Mouse (Mus musculus) forebrain, embryonic 13.5 days (tissue): Measurements from ENCODE around the gene Fam184b. TPM values are rescaled to one million over a fixed set of nuclear protein-coding genes. Genes with fewer than 3 reads are reported as not detected.
"Not testable (repeated sequence)": the region's sequence is repeated elsewhere in the genome, so short reads cannot be mapped to it uniquely, and the experiment has no call there.

Source experiments
- ATAC-seq: fragments of 200-750 bp; cut with Nextera tagmentation; 2 replicates; pipeline ENCODE4 v1.8.0; 2017
- H3K27ac ChIP-seq: fragments of 300-500 bp; sonication (generic); 2 replicates; pipeline ENCODE4 v1.5.1; 2015; ENCODE audit warnings: inconsistent platforms, mild to moderate bottlenecking, moderate library complexity
- H3K27me3 ChIP-seq: fragments of 300-500 bp; sonication (generic); 2 replicates; pipeline ENCODE4 v1.6.1; 2015; ENCODE audit warnings: mild to moderate bottlenecking, inconsistent platforms
- H3K36me3 ChIP-seq: fragments of 300-500 bp; sonication (generic); 2 replicates; pipeline ENCODE4 v1.6.1; 2015; ENCODE audit warnings: mild to moderate bottlenecking, inconsistent platforms; ENCODE audit not compliant: poor library complexity, severe bottlenecking
- H3K4me1 ChIP-seq: fragments of 300-500 bp; sonication (generic); 2 replicates; pipeline ENCODE4 v1.6.1; 2015; ENCODE audit warnings: inconsistent platforms
- H3K4me2 ChIP-seq: fragments of 300-500 bp; sonication (generic); 2 replicates; pipeline ENCODE4 v1.6.1; 2015; ENCODE audit warnings: inconsistent platforms, mild to moderate bottlenecking, moderate library complexity
- H3K4me3 ChIP-seq: fragments of 300-500 bp; sonication (generic); 2 replicates; pipeline ENCODE4 v1.5.1; 2015; ENCODE audit warnings: mild to moderate bottlenecking, inconsistent platforms
- H3K9ac ChIP-seq: fragments of 300-500 bp; sonication (generic); 2 replicates; pipeline ENCODE4 v1.6.1; 2015; ENCODE audit warnings: mild to moderate bottlenecking, inconsistent platforms
- H3K9me3 ChIP-seq: fragments of 300-500 bp; sonication (generic); replicated peaks from 2 replicates; pipeline ENCODE4 v1.6.1; 2016; ENCODE audit warnings: inconsistent platforms
- WGBS: fragments of 180-500 bp; shearing (Covaris S2); methylation state at CpG from one replicate; pipeline ENCODE4 v1.1.7; 2015; 5-methylcytosine and 5-hydroxymethylcytosine counted together
- polyA plus RNA-seq: library from polyadenylated mRNA; unstranded; fragments of >200 nt; fragmentation: Nextera tagmentation; extraction: Ambion mirVana; gene quantifications from 2 replicates; pipeline ENCODE4 v1.2.1, GENCODE M21; 2015

Fam184b gene
- polyA plus RNA-seq, 1 experiment from 2014 or later, result 3.2 TPM

DNA sequence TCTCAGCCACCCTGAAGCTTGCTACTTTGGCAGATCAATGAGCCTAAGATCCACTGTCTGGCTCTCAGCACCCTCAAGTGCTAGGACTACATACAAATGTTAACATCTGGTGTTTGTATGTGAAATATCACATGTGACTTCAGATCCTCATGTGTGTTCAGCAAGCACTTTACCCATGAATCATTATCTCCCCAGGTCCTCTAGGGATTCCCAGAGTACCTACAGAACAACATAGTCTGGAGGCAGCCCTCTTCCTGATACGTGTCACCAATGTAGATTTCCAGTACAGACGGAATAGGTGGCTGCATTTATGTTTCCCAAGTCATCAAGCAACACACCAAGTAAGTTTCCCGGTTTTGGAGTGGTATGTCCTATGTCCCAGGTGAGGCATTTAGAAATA lies 29.4 kb upstream of the Fam184b start:
- ATAC-seq, result peak; percentile 5
- H3K27ac ChIP-seq, result peak overlapping the region; percentile 74
- no peaks in the 10 kb centered on the region for H3K27me3 ChIP-seq
- H3K9ac ChIP-seq, result peak overlapping the region; percentile 72
- peak overlapping the region; percentile 84 for H3K4me3 ChIP-seq
- 3% methylated on average over 3 of the region's 3 CpGs for WGBS
- H3K4me2 ChIP-seq, result peak overlapping the region; percentile 88
- H3K4me1 ChIP-seq, result peaks cover 21% of the 10 kb centered on the region
- no peaks in the 10 kb centered on the region for H3K36me3 ChIP-seq
- no peaks in the 10 kb centered on the region for H3K9me3 ChIP-seq

DNA sequence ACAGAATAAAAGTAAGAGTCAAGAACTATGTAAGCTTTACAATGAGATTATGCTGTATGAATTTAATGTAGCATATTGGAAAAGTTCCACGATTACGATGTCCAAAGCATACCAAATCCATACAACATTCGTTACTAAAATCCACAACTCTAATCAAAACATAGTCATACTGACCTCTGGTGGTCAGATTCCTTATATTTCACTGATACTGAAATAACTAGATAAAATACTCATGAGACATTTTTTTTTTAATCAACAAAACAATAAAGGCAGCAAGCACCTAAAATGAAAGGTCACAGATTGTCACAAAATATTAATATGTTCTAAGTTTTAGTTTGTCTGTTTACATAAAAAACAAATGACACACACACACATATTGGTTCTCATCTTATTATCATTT lies 28.9 kb upstream of the Fam184b start:
- H3K27ac ChIP-seq, result no peak overlapping the region
- H3K36me3 ChIP-seq, result no peaks in the 10 kb centered on the region
- H3K27me3 ChIP-seq, result no peaks in the 10 kb centered on the region
- peak overlapping the region; percentile 88 for H3K4me2 ChIP-seq
- peaks cover 21% of the 10 kb centered on the region for H3K4me1 ChIP-seq
- H3K9ac ChIP-seq, result no peak overlapping the region
- no peaks in the 10 kb centered on the region for H3K9me3 ChIP-seq
- 22% methylated on average over 3 of the region's 3 CpGs for WGBS
- ATAC-seq, result no peak
- no peak overlapping the region for H3K4me3 ChIP-seq

DNA sequence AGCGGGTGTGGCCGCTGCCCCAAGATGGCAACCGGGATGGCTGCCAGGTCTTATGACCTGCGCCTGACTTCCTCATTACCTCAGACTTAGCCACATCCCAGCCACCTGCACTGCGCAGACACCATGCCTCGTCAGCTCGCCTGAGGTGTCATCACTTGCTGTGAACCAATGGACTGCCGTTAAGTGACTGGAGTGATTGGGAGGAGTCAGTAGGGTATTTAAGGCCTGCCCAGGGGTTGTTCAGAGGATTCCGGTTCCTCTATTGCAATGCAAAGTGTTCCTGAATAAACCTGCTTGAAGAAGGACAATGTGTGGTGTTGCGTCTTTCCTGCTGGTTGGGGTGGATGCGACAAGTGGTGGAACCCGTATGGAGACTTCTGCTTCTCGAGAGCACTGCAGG lies 19.0 kb upstream of the Fam184b start:
- not testable (repeated sequence) for H3K27ac ChIP-seq, H3K4me3 ChIP-seq, H3K4me2 ChIP-seq, H3K9me3 ChIP-seq, H3K27me3 ChIP-seq, H3K36me3 ChIP-seq, H3K9ac ChIP-seq, H3K4me1 ChIP-seq, ATAC-seq
- WGBS, result 94% methylated on average over 13 of the region's 13 CpGs

DNA sequence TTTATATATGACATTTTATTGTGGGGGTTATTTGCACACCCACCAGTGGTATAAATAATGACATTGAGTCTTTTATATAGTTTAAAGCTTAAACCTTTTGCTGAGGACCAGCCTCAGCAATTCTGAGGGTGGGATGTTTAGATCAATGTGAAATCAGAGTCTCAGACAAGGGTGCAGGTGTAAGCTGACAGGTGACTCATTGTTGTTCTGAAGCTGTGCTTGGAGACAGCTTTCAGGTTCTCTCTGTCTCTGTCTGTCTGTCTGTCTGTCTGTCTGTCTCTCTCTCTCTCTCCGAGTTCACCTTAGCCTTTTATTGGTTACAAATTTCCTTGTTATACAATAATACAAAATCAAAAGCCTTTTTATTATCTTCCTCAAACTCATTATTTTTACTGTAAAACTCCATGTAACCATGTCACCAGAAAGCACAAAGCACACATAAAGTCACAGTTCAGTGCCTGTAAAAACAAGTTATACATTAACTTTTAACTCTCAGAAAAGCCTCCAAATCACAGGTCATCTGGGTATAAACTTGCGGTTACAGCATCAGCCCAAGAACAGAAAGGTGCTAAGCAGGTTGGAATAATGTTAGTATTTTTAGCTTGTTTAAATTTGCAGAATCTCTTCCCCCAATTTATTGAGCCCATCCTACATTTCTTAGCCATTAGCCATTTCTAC lies 11.8 kb upstream of the Fam184b start:
- no peak for ATAC-seq
- WGBS, result 92% methylated on average over 2 of the region's 2 CpGs
- H3K9me3 ChIP-seq, result no peaks in the 10 kb centered on the region
- H3K4me1 ChIP-seq, result no peaks in the 10 kb centered on the region
- H3K4me3 ChIP-seq, result no peak overlapping the region
- no peaks in the 10 kb centered on the region for H3K36me3 ChIP-seq
- no peak overlapping the region for H3K4me2 ChIP-seq
- H3K27me3 ChIP-seq, result no peaks in the 10 kb centered on the region
- no peak overlapping the region for H3K27ac ChIP-seq
- H3K9ac ChIP-seq, result no peak overlapping the region

DNA sequence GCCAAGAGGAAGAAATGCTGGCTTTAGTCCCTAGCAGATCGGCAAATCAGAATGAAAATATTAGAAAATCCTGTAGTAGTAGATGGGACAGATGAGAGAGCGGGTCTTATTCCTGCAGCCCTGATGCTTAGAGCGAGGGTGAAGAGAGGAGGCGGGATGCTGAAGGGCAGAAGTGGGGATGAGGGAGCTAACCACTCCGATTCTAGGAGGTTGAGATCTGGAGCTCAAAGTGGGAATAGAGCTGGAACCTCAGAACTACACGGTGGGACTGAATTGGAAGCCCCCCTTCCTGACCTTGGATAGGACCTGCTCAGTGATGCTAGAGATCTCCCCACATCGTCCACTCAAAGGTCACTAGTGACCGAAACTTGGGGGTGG lies 290 bp upstream of the Fam184b start:
- peak overlapping the region; percentile 59 for H3K4me3 ChIP-seq
- 0 out of 2 replicates have a peak overlapping the region, but pooled peaks have one; percentile 25 for H3K27ac ChIP-seq
- H3K36me3 ChIP-seq, result no peaks in the 10 kb centered on the region
- 0% methylated on average over 8 of the region's 8 CpGs for WGBS
- H3K27me3 ChIP-seq, result no peaks in the 10 kb centered on the region
- H3K9ac ChIP-seq, result peak overlapping the region; percentile 76
- peak overlapping the region; percentile 75 for H3K4me2 ChIP-seq
- H3K4me1 ChIP-seq, result peaks cover 8% of the 10 kb centered on the region
- no peaks in the 10 kb centered on the region for H3K9me3 ChIP-seq
- peak; percentile 54 for ATAC-seq

DNA sequence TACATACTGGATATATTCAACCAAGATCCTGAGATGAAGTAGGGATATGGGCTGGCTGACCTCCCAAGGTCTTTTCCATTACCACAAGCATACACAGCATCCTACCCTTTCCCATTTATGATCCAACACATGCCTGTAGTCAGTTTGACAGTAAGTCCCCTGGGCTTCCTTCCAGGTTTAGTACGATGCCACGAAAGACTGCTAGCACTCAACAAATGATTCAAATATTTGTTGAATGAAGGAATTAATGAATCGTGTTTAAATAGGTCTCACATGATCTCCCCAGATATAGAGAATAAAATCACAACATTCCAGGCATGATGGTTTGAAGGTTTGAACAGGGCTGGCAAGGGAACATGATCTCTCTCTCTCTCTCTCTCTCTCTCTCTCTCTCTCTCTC lies 1.0 kb downstream of the Fam184b start:
- no peak overlapping the region; the same call in 1 of the 2 replicates for H3K27ac ChIP-seq
- no peaks in the 10 kb centered on the region for H3K27me3 ChIP-seq
- peaks cover 8% of the 10 kb centered on the region for H3K4me1 ChIP-seq
- no peaks in the 10 kb centered on the region for H3K9me3 ChIP-seq
- peak overlapping the region; percentile 75 for H3K4me2 ChIP-seq
- no peak overlapping the region for H3K9ac ChIP-seq
- no peak for ATAC-seq
- H3K36me3 ChIP-seq, result no peaks in the 10 kb centered on the region
- WGBS, result 48% methylated on average over 3 of the region's 3 CpGs
- peak overlapping the region; percentile 59 for H3K4me3 ChIP-seq

DNA sequence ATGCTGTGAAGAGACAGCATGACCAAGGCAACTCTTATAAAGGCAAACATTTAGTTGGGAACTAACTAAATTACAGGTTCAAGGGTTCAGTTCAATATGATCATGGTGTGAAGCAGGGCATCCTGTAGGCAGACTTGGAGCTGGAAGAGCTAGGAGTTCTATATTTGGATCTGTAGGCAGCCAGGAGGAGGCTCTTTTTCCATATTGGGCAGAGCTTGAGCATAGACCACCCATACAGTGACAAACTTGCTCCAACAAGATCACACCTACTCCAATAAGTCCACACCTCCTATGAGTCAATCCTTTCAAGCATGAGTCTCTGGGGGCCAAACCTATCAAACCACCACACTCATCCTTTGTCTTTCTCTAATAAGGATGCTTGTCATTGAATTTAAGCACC lies 9.9 kb downstream of the Fam184b start:
- peaks cover 11% of the 10 kb centered on the region; the same call in 1 of the 2 replicates for H3K4me1 ChIP-seq
- no peak overlapping the region for H3K4me3 ChIP-seq
- H3K27ac ChIP-seq, result no peak overlapping the region
- no peaks in the 10 kb centered on the region for H3K36me3 ChIP-seq
- H3K9ac ChIP-seq, result no peak overlapping the region
- no peak for ATAC-seq
- no peaks in the 10 kb centered on the region for H3K27me3 ChIP-seq
- H3K9me3 ChIP-seq, result peaks cover 11% of the 10 kb centered on the region
- H3K4me2 ChIP-seq, result no peak overlapping the region

DNA sequence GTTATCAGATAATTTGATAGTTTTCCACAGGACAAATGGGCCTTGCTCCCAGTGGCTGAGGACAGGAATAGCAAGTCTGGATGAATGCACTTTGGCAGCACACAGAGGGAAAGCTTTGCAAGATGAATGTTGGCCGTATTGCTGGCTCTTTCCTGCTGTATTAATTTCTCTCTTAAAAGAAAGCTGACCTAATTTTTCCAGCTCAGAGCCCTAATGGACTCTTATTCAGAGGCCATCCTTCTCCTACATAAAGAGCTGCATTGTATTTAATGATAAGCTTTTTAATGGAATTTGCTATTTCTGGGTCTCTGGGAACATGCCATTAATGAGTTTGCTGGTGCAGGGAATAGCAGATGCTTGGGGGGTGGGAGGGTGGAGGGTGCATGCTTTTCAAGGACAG lies 11.6 kb downstream of the Fam184b start:
- 28% methylated on average over 1 of the region's 1 CpGs for WGBS
- no peak overlapping the region for H3K4me3 ChIP-seq
- H3K27me3 ChIP-seq, result no peaks in the 10 kb centered on the region
- H3K9ac ChIP-seq, result no peak overlapping the region
- H3K4me1 ChIP-seq, result peaks cover 11% of the 10 kb centered on the region; the same call in 1 of the 2 replicates
- no peak overlapping the region for H3K27ac ChIP-seq
- no peak overlapping the region for H3K4me2 ChIP-seq
- peak; percentile 88 for ATAC-seq
- H3K9me3 ChIP-seq, result peaks cover 11% of the 10 kb centered on the region
- no peaks in the 10 kb centered on the region for H3K36me3 ChIP-seq

DNA sequence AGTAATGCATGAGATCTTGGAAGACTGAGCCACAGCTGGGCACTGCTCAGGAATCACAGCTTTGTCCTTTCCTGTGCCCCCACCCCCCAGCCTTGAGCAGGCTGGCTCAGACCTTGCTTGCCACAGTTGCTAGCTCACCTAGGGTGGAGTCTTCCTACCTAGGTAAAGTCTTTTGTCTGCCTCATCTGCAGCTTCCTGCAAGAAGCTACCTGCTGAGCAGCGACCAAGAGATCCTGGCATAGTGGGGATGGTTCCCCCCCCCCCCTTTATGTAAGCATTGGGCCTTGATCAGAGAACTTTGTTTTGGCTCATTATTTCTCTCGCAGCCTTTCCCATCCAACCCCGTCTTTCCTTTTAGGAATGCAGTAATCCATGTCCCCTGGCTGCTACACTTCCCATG lies 17.9 kb downstream of the Fam184b start:
- H3K4me3 ChIP-seq, result no peak overlapping the region
- H3K9me3 ChIP-seq, result peaks cover 11% of the 10 kb centered on the region
- H3K27ac ChIP-seq, result no peak overlapping the region
- H3K27me3 ChIP-seq, result no peaks in the 10 kb centered on the region
- ATAC-seq, result no peak
- no peak overlapping the region for H3K4me2 ChIP-seq
- WGBS, result 32% methylated on average over 3 of the region's 3 CpGs
- H3K9ac ChIP-seq, result no peak overlapping the region
- no peaks in the 10 kb centered on the region for H3K36me3 ChIP-seq
- H3K4me1 ChIP-seq, result no peaks in the 10 kb centered on the region

DNA sequence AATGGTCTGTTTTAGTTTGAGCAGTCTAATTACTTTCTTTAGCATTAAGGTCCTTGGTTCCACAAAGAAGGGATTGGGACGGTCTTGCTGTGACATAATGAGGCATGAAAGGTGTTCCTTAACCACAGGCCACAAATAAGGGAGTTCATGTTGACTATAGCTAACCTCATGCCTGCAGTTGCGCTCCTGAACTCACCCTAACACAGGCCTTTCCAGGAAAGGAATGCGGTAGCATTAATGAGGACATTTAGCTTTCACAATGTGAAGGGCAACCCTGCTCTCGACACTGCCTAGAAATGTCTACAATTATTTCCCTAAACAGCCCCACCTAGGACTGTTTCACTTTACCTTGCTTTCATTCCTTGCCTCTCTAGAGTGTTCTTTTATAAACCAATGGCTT lies 40.4 kb downstream of the Fam184b start:
- WGBS, result 29% methylated on average over 4 of the region's 4 CpGs
- H3K27me3 ChIP-seq, result no peaks in the 10 kb centered on the region
- H3K27ac ChIP-seq, result no peak overlapping the region
- peaks cover 11% of the 10 kb centered on the region; the same call in 1 of the 2 replicates for H3K4me1 ChIP-seq
- no peak for ATAC-seq
- H3K9me3 ChIP-seq, result no peaks in the 10 kb centered on the region
- no peaks in the 10 kb centered on the region for H3K36me3 ChIP-seq
- H3K4me2 ChIP-seq, result no peak overlapping the region
- no peak overlapping the region for H3K4me3 ChIP-seq
- no peak overlapping the region for H3K9ac ChIP-seq

DNA sequence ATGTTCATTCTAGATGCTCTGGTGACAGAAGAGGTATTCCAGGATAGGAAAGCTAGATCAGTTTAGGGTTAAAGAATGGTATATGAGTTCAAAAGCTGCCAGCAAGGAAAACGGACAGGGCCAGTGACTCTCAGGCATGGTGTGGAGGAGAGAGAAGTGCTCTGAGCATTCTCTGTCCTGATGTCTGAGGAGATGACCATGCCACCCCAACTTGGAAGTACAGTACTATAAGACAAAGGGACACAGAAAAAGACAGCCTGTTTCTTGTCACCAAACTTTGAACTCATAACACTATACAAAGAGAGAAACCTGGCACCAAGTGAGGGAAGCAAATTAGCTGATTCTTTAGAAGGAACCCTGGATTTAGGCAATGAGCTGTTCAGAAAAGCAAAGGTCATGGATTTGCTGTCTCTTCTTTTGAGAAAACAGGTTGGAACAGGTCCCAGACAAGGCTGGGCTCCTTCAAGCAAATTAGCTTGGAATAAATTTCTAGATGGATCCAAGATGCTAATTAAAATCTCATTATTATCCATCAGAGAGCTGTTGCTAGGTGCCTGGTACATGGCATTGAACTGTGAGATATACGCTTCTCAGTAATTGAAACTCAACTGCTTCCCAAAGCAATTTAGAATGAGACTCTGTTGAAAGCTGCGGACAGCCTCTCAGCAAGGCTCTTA lies 43.9 kb downstream of the Fam184b start:
- ATAC-seq, result peak; percentile 95
- peak overlapping the region; percentile 79 for H3K27ac ChIP-seq
- H3K9ac ChIP-seq, result no peak overlapping the region
- H3K36me3 ChIP-seq, result no peaks in the 10 kb centered on the region
- no peaks in the 10 kb centered on the region for H3K9me3 ChIP-seq
- H3K4me3 ChIP-seq, result no peak overlapping the region
- WGBS, result 18% methylated on average over 3 of the region's 3 CpGs
- no peak overlapping the region for H3K4me2 ChIP-seq
- H3K27me3 ChIP-seq, result no peaks in the 10 kb centered on the region
- peaks cover 20% of the 10 kb centered on the region; the same call in 1 of the 2 replicates for H3K4me1 ChIP-seq

DNA sequence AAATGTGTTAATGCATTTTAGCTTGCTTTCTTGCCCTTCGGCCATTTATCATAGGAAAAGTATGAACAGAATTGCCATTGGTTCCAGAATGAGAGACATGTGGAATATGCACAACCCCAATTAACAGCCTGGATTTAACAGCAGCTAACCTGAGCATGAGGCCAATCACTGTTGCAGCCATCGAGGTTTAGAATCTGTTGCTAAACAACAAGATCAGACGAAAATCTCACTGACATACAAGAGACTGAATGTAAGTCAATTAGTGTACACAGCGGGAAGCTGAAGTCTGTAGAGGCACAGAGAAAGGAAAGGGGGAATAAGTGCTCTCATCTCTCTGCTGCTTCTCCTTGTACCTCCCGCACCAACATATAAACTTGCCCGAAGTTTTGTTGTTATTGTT lies 46.1 kb downstream of the Fam184b start:
- no peaks in the 10 kb centered on the region for H3K27me3 ChIP-seq
- no peaks in the 10 kb centered on the region for H3K9me3 ChIP-seq
- ATAC-seq, result no peak
- H3K36me3 ChIP-seq, result no peaks in the 10 kb centered on the region
- WGBS, result 42% methylated on average over 6 of the region's 6 CpGs
- peaks cover 20% of the 10 kb centered on the region; the same call in 1 of the 2 replicates for H3K4me1 ChIP-seq
- no peak overlapping the region for H3K4me2 ChIP-seq
- no peak overlapping the region for H3K4me3 ChIP-seq
- no peak overlapping the region for H3K9ac ChIP-seq
- H3K27ac ChIP-seq, result no peak overlapping the region
